Mouse (Mus musculus) erythroblast, embryonic 14.5 days (primary cell): ENCODE results near the gene Prr14l.

Experiments
- GATA1 ChIP-seq: IDR thresholded peaks from 2 replicates; pipeline ENCODE4 v1.6.1; 2012; ENCODE audit warnings: low read length, inconsistent platforms, mixed read lengths
- TAL1 ChIP-seq: IDR thresholded peaks from 3 replicates; pipeline ENCODE4 v1.6.1; 2012; ENCODE audit warnings: low read length, inconsistent platforms, mixed read lengths

DNA sequence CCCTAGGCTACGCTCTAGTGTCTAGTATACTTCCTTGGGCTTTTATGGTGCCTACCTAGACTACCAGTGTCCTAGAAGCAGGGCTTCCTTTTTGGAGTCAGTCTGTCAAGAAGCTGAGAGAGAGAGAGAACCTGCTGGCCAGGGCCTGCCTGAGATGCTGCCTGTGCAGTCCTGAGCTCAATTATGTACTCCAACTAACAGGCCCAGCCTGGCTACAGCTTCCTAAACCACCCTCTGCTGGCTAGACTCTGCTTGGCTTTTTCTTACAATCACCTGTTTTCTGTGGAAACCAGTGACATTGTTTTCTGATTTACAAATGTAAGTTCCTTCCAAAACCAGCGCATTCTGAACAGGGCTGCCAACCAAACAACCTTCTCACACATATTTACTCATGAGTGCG is 113.9 kb downstream of the Prr14l start:
- TF ChIP-seq TAL1 (no peak), GATA1 (no peak)
